Comparison of ENCODE assay signal across 8 mouse cellular contexts in genomic region chr3:90475831-90476611, GRCm38 (mm10). TPM values are rescaled to one million over a fixed set of nuclear protein-coding genes. Genes with fewer than 3 reads are reported as not detected.
DNase-seq lines count a peak whose midpoint lies in the region; ATAC-seq and TF ChIP-seq lines count a peak whose summit lies in the region.

Gene Ilf2, plus strand, starts transcription at chr3:90476126.

- under 1% methylated on average over 45 of the region's 45 CpGs for WGBS in embryonic facial prominence, embryonic 13.5 days
- 1% methylated on average over 45 of the region's 45 CpGs for WGBS in kidney, adult 2 months
- WGBS in limb, embryonic 12.5 days = under 1% methylated on average over 45 of the region's 45 CpGs
- under 1% methylated on average over 45 of the region's 45 CpGs for WGBS in midbrain, embryonic 15.5 days
- under 1% methylated on average over 45 of the region's 45 CpGs for WGBS in spleen, adult 2 months

- no peaks in the 10 kb centered on the region for H3K27me3 ChIP-seq in embryonic facial prominence, embryonic 13.5 days
- H3K27me3 ChIP-seq in kidney, adult 2 months (replicated peaks; ENCODE audit: control insufficient read depth, insufficient read depth, low read length) = no peaks in the 10 kb centered on the region
- H3K27me3 ChIP-seq in limb, embryonic 12.5 days = no peaks in the 10 kb centered on the region
- H3K27me3 ChIP-seq in midbrain, embryonic 15.5 days (replicated peaks) = no peaks in the 10 kb centered on the region
- no peaks in the 10 kb centered on the region for H3K27me3 ChIP-seq in spleen, adult 2 months (ENCODE audit: control insufficient read depth, insufficient read depth, low read length)

- DNase-seq in 3134 (ENCODE audit: extremely low read depth, insufficient read length, low spot score) = peak; percentile 98
- DNase-seq in adrenal gland, postnatal 36 days = peak; percentile 93
- peak; percentile 95 to 98 for DNase-seq in heart, adult 18-20 months
- DNase-seq in kidney, adult 2 months = peak; percentile 98
- peak; percentile 91 to 95 for DNase-seq in spleen, adult 2 months (ENCODE audit: low read depth in 1 of 2, low spot score in 2 of 2)

- peak within 1 kb of the TSS; percentile 94 for H3K27ac ChIP-seq in embryonic facial prominence, embryonic 13.5 days
- peak within 1 kb of the TSS; percentile 76 for H3K27ac ChIP-seq in kidney, adult 2 months (ENCODE audit: insufficient read depth, low read depth, low read length)
- H3K27ac ChIP-seq in limb, embryonic 12.5 days = peak within 1 kb of the TSS; percentile 97
- peak within 1 kb of the TSS; percentile 94 for H3K27ac ChIP-seq in midbrain, embryonic 15.5 days
- H3K27ac ChIP-seq in spleen, adult 2 months (ENCODE audit: insufficient read depth, low read length) = peak within 1 kb of the TSS; percentile 56

- TF ChIP-seq CTCF in kidney, adult 2 months (conservative IDR thresholded peaks at IDR 0.05; ENCODE audit: insufficient read depth, insufficient read length, low read depth, low read length) = peak; percentile 45
- peak; percentile 18; the same call in 1 of the 2 replicates for TF ChIP-seq CTCF in spleen, adult 2 months (IDR thresholded peaks at IDR 0.05; ENCODE audit: extremely low read depth, insufficient read depth, insufficient read length, insufficient replicate concordance)

- H3K36me3 ChIP-seq in embryonic facial prominence, embryonic 13.5 days = peaks cover 34% of the 10 kb centered on the region
- H3K36me3 ChIP-seq in kidney, adult 2 months (ENCODE audit: control insufficient read depth, insufficient read depth, low read length) = peaks cover 2% of the 10 kb centered on the region; the same call in 1 of the 2 replicates
- H3K36me3 ChIP-seq in limb, embryonic 12.5 days = peaks cover 38% of the 10 kb centered on the region
- H3K36me3 ChIP-seq in midbrain, embryonic 15.5 days (replicated peaks) = peaks cover 17% of the 10 kb centered on the region; the same call in 1 of the 2 replicates
- peaks cover 2% of the 10 kb centered on the region; the same call in 1 of the 2 replicates for H3K36me3 ChIP-seq in spleen, adult 2 months (ENCODE audit: control insufficient read depth, insufficient read depth, low read length)

- no peaks in the 10 kb centered on the region for H3K9me3 ChIP-seq in embryonic facial prominence, embryonic 13.5 days
- no peaks in the 10 kb centered on the region for H3K9me3 ChIP-seq in limb, embryonic 12.5 days
- H3K9me3 ChIP-seq in midbrain, embryonic 15.5 days = no peaks in the 10 kb centered on the region

- TF ChIP-seq POLR2A in kidney, adult 2 months (IDR thresholded peaks at IDR 0.05; ENCODE audit: low read depth, low read length) = peak; percentile 46
- TF ChIP-seq POLR2A in spleen, adult 2 months (IDR thresholded peaks at IDR 0.05; ENCODE audit: low read depth, low read length) = peak; percentile 35

- peak within 1 kb of the TSS; percentile 93 for H3K9ac ChIP-seq in embryonic facial prominence, embryonic 13.5 days
- peak within 1 kb of the TSS; percentile 93 for H3K9ac ChIP-seq in limb, embryonic 12.5 days (replicated peaks)
- H3K9ac ChIP-seq in midbrain, embryonic 15.5 days = peak within 1 kb of the TSS; percentile 90

- peak within 1 kb of the TSS; percentile 75 for H3K4me2 ChIP-seq in embryonic facial prominence, embryonic 13.5 days
- H3K4me2 ChIP-seq in limb, embryonic 12.5 days = peak within 1 kb of the TSS; percentile 81
- H3K4me2 ChIP-seq in midbrain, embryonic 15.5 days = peak within 1 kb of the TSS; percentile 54

- H3K4me1 ChIP-seq in embryonic facial prominence, embryonic 13.5 days = peaks cover 8% of the 10 kb centered on the region
- H3K4me1 ChIP-seq in kidney, adult 2 months (ENCODE audit: control insufficient read depth, insufficient read depth, low read length) = peaks cover 4% of the 10 kb centered on the region; the same call in 1 of the 2 replicates
- peaks cover 11% of the 10 kb centered on the region for H3K4me1 ChIP-seq in limb, embryonic 12.5 days (replicated peaks)
- peaks cover 14% of the 10 kb centered on the region for H3K4me1 ChIP-seq in midbrain, embryonic 15.5 days
- no peaks in the 10 kb centered on the region; the same call in 1 of the 2 replicates for H3K4me1 ChIP-seq in spleen, adult 2 months (ENCODE audit: control insufficient read depth, insufficient read depth, insufficient read length)

- H3K4me3 ChIP-seq in embryonic facial prominence, embryonic 13.5 days = peak within 1 kb of the TSS; percentile 77
- peak within 1 kb of the TSS; percentile 75 for H3K4me3 ChIP-seq in kidney, adult 2 months (ENCODE audit: insufficient read depth, low read depth, low read length)
- peak within 1 kb of the TSS; percentile 76 for H3K4me3 ChIP-seq in limb, embryonic 12.5 days (replicated peaks)
- H3K4me3 ChIP-seq in midbrain, embryonic 15.5 days = peak within 1 kb of the TSS; percentile 85
- H3K4me3 ChIP-seq in spleen, adult 2 months (ENCODE audit: extremely low read depth, insufficient read depth, insufficient read length) = peak within 1 kb of the TSS; percentile 80

- peak; percentile 100 for ATAC-seq in embryonic facial prominence, embryonic 13.5 days (ENCODE audit: insufficient number of reproducible peaks, insufficient read depth, low FRiP score, low TSS enrichment, low read depth)
- peak; percentile 99 for ATAC-seq in limb, embryonic 12.5 days (ENCODE audit: insufficient number of reproducible peaks, insufficient read depth, low FRiP score, low TSS enrichment, low read depth)
- ATAC-seq in midbrain, embryonic 15.5 days (replicated peaks) = peak; percentile 99

RNA-seq across cellular contexts. Expression of gene Ilf2, which starts in this region (rescaled TPM):
- 10 to 100 TPM; 56.9 to 63.7 TPM for total RNA-seq in adrenal gland, postnatal 36 days (2021)
- 265 and 286 TPM in 2 replicates for polyA plus RNA-seq in embryonic facial prominence, embryonic 13.5 days (2015; fragmentation: Nextera tagmentation; extraction: Ambion mirVana)
- 10 to 100 TPM; 29.3 to 30.1 TPM for total RNA-seq in heart, adult 18-20 months (2021)
- 19.4 and 22.8 TPM in 2 replicates for polyA plus RNA-seq in kidney, adult 2 months (2012; rRNA removed)
- 329 and 362 TPM in 2 replicates for polyA plus RNA-seq in limb, embryonic 12.5 days (2016; fragmentation: Nextera tagmentation; extraction: Ambion mirVana)
- 263 and 264 TPM in 2 replicates for polyA plus RNA-seq in midbrain, embryonic 15.5 days (2015; fragmentation: Nextera tagmentation; extraction: Ambion mirVana)
- polyA plus RNA-seq in spleen, adult 2 months (2012; rRNA removed) = 12.3 and 12.6 TPM in 2 replicates

Comparison
In these comparisons a context has a peak if more than half of its experiments do, and no peak if none do; other contexts are left out.
1. Peak in every context shown above with its lines: DNase-seq, ATAC-seq, H3K4me3 ChIP-seq and H3K27ac ChIP-seq.
2. RNA of gene Ilf2 (polyA plus RNA-seq): 329 to 362 TPM in limb, embryonic 12.5 days, 265 to 286 TPM in embryonic facial prominence, embryonic 13.5 days and 263 to 264 TPM in midbrain, embryonic 15.5 days; 19.4 to 22.8 TPM in kidney, adult 2 months and 12.3 to 12.6 TPM in spleen, adult 2 months; every median in the first group is over 10 times any median in the second.